Mouse (Mus musculus) lung, postnatal 4 days (tissue): ENCODE data around the gene Gfer.

Experiments
- DNase-seq, 2 experiments: peaks; one replicate each; pipeline ENCODE4 v3.0.0; 2021

Gfer gene

GRCm38 (mm10) chr17:24644875-24645721 is 50.9 kb downstream of the Gfer start:
- peak; percentile 64 to 81 for DNase-seq

- peak; percentile 61 to 80 for DNase-seq
Observed at GRCm38 (mm10) chr17:24644030-24644715, 51.8 kb downstream of the Gfer start.
